Comparison of ENCODE assay signal across 1 mouse cellular context in the genomic region with DNA sequence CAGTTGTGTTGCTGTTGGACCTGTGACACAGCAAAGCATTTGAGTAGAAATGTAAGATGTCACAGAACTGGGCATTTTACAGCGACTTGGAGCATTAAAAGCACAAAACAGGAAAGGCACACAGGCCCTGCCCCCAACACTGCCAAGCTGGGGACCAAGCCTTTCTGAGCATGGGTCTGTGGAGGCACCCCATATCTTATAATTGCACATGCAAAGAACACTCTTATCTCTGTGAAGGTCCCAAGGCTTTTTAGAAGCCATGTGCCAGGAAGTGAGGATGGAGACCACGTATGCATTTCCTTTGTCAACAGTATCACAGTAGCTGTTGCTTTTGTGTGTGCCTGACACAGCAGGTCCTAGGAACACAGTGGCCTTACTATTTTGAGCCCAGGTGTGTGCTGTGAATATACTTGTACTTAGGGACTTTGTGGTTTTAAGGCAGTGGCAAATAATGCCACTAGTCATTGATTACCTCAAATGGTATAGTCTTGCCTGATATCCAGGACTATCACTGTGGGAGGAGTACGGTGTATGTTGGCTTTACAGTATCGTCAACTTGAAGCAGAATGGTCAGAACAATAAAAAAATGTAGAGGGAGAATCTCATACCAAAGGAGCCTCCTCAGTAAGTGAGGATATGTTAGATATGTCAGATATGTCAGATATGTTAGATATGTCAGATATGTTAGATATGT.
TF ChIP-seq lines count a peak whose summit lies in the region.

No protein-coding gene starts in this region.

TF ChIP-seq in MEL, 35 proteins besides CTCF, POLR2A, EP300 and RAD21 (continued from another document):
- TF ChIP-seq TAL1 (IDR thresholded peaks at IDR 0.05; ENCODE audit: low read length) (peak; percentile 98), TBP (IDR thresholded peaks at IDR 0.05; ENCODE audit: low read depth, low read length) (peak; percentile 84; the same call in 1 of the 2 replicates), POLR2AphosphoS2 (IDR thresholded peaks at IDR 0.05; ENCODE audit: low read length) (no peak), JUND (IDR thresholded peaks at IDR 0.05; ENCODE audit: low read depth, low read length) (no peak), HCFC1 (IDR thresholded peaks at IDR 0.05; ENCODE audit: low read depth, low read length) (no peak), NRF1 (IDR thresholded peaks at IDR 0.05; ENCODE audit: insufficient read depth, low read depth, low read length, poor library complexity, severe bottlenecking) (no peak)
